Mouse (Mus musculus) kidney, embryonic 14.5 days (tissue): ENCODE measurements around the gene Frmpd3. TPM values are rescaled to one million over a fixed set of nuclear protein-coding genes. Genes with fewer than 3 reads are reported as not detected.

Experiments used
- ATAC-seq: fragments of 200-750 bp; cut with Nextera tagmentation; 2 replicates; pipeline ENCODE4 v1.8.0; 2017; ENCODE audit warnings: moderate number of reproducible peaks, mild to moderate bottlenecking, moderate TSS enrichment, moderate library complexity; ENCODE audit not compliant: low FRiP score, low TSS enrichment
- H3K27ac ChIP-seq: fragments of 300-500 bp; sonication (generic); 2 replicates; pipeline ENCODE4 v1.5.1; 2014; ENCODE audit warnings: low read depth, mild to moderate bottlenecking, low read length, moderate library complexity, mixed read lengths
- H3K27me3 ChIP-seq: fragments of 300-500 bp; sonication (generic); 2 replicates; pipeline ENCODE4 v1.6.1; 2014; ENCODE audit warnings: mild to moderate bottlenecking, low read length; ENCODE audit not compliant: control insufficient read depth, insufficient read depth
- H3K36me3 ChIP-seq: fragments of 300-500 bp; sonication (generic); 2 replicates; pipeline ENCODE4 v1.6.1; 2014; ENCODE audit warnings: low read length, mixed read lengths; ENCODE audit not compliant: control insufficient read depth, insufficient read depth
- H3K4me1 ChIP-seq: fragments of 300-500 bp; sonication (generic); 2 replicates; pipeline ENCODE4 v1.6.1; 2014; ENCODE audit warnings: low read length, mixed read lengths; ENCODE audit not compliant: control insufficient read depth, insufficient read depth
- H3K4me2 ChIP-seq: fragments of 300-500 bp; sonication (generic); replicated peaks from 2 replicates; pipeline ENCODE4 v1.6.1; 2014; ENCODE audit warnings: low read depth, mild to moderate bottlenecking, low read length
- H3K4me3 ChIP-seq: fragments of 300-500 bp; sonication (generic); 2 replicates; pipeline ENCODE4 v1.5.1; 2014; ENCODE audit warnings: mild to moderate bottlenecking, low read length
- H3K9ac ChIP-seq: fragments of 300-500 bp; sonication (generic); 2 replicates; pipeline ENCODE4 v1.6.1; 2014; ENCODE audit warnings: low read depth, mild to moderate bottlenecking, low read length, moderate library complexity
- H3K9me3 ChIP-seq: fragments of 300-500 bp; sonication (generic); 2 replicates; pipeline ENCODE4 v1.6.1; 2016; ENCODE audit warnings: low read length; ENCODE audit not compliant: control insufficient read depth
- WGBS: fragments of 180-500 bp; shearing (Covaris S2); extraction: QIAGEN DNeasy Blood & Tissue Kit; methylation state at CpG from one replicate; pipeline ENCODE4 v1.1.7; 2014; 5-methylcytosine and 5-hydroxymethylcytosine counted together
- polyA plus RNA-seq: library from polyadenylated mRNA; unstranded; fragments of >200 nt; fragmentation: Nextera tagmentation; extraction: Ambion mirVana; gene quantifications from 2 replicates; pipeline ENCODE4 v1.2.1, GENCODE M21; 2014

Frmpd3 gene
- polyA plus RNA-seq, 1 experiment from 2014 or later: 0.27 TPM

DNA sequence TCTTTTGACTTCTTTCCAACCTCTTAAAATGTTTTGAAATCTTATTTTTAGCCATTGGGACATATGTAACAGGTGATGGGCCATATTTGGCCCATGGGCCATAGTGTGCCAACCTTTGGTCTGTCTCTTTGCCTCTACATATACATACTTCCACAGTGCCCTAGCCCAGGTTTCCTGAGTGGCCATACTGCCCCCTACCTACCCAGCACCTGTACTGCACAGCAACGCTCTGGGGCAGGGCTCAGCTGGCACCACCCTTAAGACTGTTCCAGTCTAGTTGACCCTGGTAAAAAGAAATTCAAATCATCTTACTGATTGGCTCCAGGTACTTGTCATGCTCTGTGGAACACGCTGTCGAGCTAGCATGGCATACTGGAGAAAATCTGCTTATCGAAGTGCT is 60.8 kb downstream of the Frmpd3 start:
- ATAC-seq: no peak
- Histone ChIP-seq H3K9ac (no peak overlapping the region), H3K4me3 (no peak overlapping the region), H3K4me2 (no peak overlapping the region), H3K27ac (no peak overlapping the region), H3K27me3 (no peaks in the 10 kb centered on the region; the same call in 1 of the 2 replicates), H3K9me3 (no peaks in the 10 kb centered on the region), H3K36me3 (no peaks in the 10 kb centered on the region), H3K4me1 (no peaks in the 10 kb centered on the region)
- WGBS: 57% methylated on average over 4 of the region's 4 CpGs

- Histone ChIP-seq H3K4me2 (no peak overlapping the region), H3K4me3 (no peak overlapping the region), H3K4me1 (no peaks in the 10 kb centered on the region), H3K36me3 (no peaks in the 10 kb centered on the region), H3K27me3 (no peaks in the 10 kb centered on the region), H3K9ac (no peak overlapping the region), H3K9me3 (no peaks in the 10 kb centered on the region), H3K27ac (no peak overlapping the region)
- no peak for ATAC-seq
- 64% methylated on average over 3 of the region's 4 CpGs for WGBS
Observed at GRCm38 (mm10) chrX:140406079-140406478, 64.0 kb downstream of the Frmpd3 start.

DNA sequence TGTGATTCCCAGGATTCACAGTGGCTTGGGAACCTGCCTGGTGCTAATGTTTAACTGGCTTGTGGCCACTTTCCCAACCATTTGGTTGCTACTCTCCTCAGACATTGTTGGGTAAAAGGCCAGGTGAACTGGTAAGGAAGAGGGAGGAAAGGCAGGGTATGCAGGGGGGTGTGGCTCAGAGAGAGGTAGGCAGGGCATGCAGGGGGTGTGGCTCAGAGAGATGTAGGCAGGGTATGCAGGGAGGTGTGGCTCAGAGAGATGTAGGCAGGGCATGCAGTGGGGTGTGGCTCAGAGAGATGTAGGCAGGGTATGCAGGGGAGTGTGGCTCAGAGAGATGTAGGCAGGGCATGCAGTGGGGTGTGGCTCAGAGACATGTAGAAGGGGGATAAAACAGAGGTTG is 64.4 kb downstream of the Frmpd3 start:
- peak; percentile 77; the same call in 1 of the 2 replicates for ATAC-seq
- H3K9me3 ChIP-seq: no peaks in the 10 kb centered on the region

GRCm38 (mm10) chrX:140407593-140407992 is 65.5 kb downstream of the Frmpd3 start:
- ATAC-seq: no peak
- Histone ChIP-seq H3K4me1 (no peaks in the 10 kb centered on the region), H3K36me3 (no peaks in the 10 kb centered on the region), H3K9me3 (no peaks in the 10 kb centered on the region), H3K27me3 (no peaks in the 10 kb centered on the region), H3K4me3 (no peak overlapping the region), H3K27ac (no peak overlapping the region), H3K9ac (no peak overlapping the region), H3K4me2 (no peak overlapping the region)
- 75% methylated on average over 5 of the region's 5 CpGs for WGBS

More for the DNA sequence above, 64.4 kb downstream of the Frmpd3 start:
- Histone ChIP-seq H3K36me3 (no peaks in the 10 kb centered on the region), H3K4me3 (no peak overlapping the region), H3K27ac (no peak overlapping the region), H3K9ac (no peak overlapping the region), H3K4me2 (no peak overlapping the region), H3K27me3 (no peaks in the 10 kb centered on the region), H3K4me1 (no peaks in the 10 kb centered on the region)

GRCm38 (mm10) chrX:140418467-140418866 is 76.4 kb downstream of the Frmpd3 start:
- Histone ChIP-seq H3K4me2 (no peak overlapping the region), H3K4me1 (no peaks in the 10 kb centered on the region), H3K27ac (no peak overlapping the region), H3K9ac (no peak overlapping the region), H3K27me3 (no peaks in the 10 kb centered on the region; the same call in 1 of the 2 replicates), H3K36me3 (no peaks in the 10 kb centered on the region), H3K9me3 (no peaks in the 10 kb centered on the region), H3K4me3 (no peak overlapping the region)
- no peak for ATAC-seq
- WGBS: 87% methylated on average over 4 of the region's 4 CpGs

DNA sequence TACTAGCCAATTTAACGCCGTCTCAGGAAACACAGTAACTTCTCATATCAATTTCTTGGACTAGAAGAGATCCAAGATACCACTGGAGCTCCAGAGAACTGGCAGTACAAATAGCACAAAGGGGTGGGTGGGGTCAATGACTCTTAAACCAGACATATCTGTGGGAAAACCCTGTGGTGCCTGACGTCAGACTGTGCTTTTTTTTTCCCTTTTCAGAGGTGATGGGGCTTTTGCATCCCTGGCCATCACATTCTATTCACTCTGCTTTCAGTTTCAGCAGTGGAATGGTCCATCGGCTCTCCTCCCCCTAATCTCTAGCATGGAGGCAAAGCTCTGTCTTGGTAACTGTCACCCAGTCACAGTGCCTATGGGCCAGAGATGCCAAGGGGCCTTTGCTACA is 85.1 kb downstream of the Frmpd3 start:
- Histone ChIP-seq H3K9ac (no peak overlapping the region), H3K27ac (no peak overlapping the region), H3K36me3 (no peaks in the 10 kb centered on the region), H3K9me3 (no peaks in the 10 kb centered on the region), H3K4me1 (no peaks in the 10 kb centered on the region), H3K4me2 (no peak overlapping the region), H3K27me3 (no peaks in the 10 kb centered on the region), H3K4me3 (no peak overlapping the region)
- 82% methylated on average over 4 of the region's 4 CpGs for WGBS
- no peak for ATAC-seq

DNA sequence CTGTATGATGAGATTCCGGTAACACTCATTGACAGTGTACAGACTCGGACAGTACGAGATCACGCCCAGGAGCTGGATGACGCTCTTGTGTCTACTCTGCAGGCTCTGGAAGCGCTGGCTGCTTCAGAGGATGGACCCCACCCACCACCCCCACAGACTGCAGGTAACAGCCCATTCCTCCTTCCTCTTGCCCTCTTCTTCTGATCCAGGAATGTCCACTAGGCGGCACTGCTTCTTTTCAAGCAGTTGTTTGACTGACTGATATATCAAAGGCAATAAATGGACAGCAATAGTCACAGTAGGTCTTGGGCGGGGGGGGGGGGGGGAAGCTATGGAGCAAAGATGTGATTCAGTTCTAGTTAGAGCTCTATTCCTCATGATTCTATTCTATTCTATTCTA is 86.2 kb downstream of the Frmpd3 start:
- H3K4me1 ChIP-seq: no peaks in the 10 kb centered on the region
- H3K9me3 ChIP-seq: no peaks in the 10 kb centered on the region
- H3K4me3 ChIP-seq: no peak overlapping the region
- no peak overlapping the region for H3K27ac ChIP-seq
- WGBS: 73% methylated on average over 7 of the region's 8 CpGs
- H3K4me2 ChIP-seq: no peak overlapping the region
- no peaks in the 10 kb centered on the region for H3K27me3 ChIP-seq
- no peak overlapping the region for H3K9ac ChIP-seq
- H3K36me3 ChIP-seq: no peaks in the 10 kb centered on the region
- no peak for ATAC-seq

DNA sequence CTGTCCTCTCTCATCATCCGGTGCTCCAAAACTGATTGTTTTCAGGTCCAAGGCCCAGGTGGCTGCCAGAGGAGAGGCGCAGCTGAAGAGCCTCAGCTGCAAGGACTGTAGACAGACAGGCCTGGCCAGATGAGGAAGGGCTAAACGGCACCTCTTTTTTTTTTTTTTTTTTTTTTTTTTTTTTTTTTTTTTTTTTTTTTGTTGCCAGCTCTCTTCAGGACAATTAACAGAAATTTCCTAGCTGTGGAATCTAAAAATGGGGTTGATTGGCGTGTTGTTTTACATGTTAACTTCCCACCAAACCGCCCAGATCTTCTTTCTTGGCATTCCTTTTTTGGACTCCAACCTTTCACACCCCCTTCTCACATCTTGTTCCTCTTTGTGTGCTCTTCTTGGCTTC is 87.9 kb downstream of the Frmpd3 start:
- Histone ChIP-seq H3K9me3 (no peaks in the 10 kb centered on the region), H3K4me2 (no peak overlapping the region), H3K9ac (no peak overlapping the region), H3K4me1 (no peaks in the 10 kb centered on the region), H3K36me3 (no peaks in the 10 kb centered on the region), H3K27ac (no peak overlapping the region), H3K4me3 (no peak overlapping the region), H3K27me3 (no peaks in the 10 kb centered on the region)
- 85% methylated on average over 5 of the region's 5 CpGs for WGBS
- no peak for ATAC-seq

- no peak for ATAC-seq
- H3K27me3 ChIP-seq: no peaks in the 10 kb centered on the region
- 85% methylated on average over 12 of the region's 12 CpGs for WGBS
Observed at GRCm38 (mm10) chrX:140430506-140430905, 88.4 kb downstream of the Frmpd3 start.

DNA sequence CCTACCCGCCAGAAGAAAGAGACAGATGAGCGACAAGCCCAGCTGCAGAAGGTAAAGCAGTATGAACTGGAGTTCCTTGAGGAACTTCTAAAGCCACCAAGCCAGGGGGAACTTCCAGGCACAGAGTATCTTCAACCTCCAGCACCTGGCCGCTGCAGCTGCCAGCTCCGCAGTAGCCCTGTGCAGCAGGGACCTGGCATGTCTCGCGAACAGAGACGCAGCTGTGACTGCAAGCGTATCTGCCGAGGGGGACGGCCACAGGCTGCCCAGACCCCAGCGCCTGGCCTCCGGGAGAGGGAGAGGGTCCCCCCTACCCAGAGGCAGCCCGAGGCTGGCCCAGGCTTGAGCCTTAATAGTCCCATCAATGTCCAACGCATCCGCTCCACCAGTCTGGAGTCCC is 89.9 kb downstream of the Frmpd3 start:
- 84% methylated on average over 15 of the region's 15 CpGs for WGBS
- ATAC-seq: no peak

More at GRCm38 (mm10) chrX:140430506-140430905, 88.4 kb downstream of the Frmpd3 start:
- Histone ChIP-seq H3K4me2 (no peak overlapping the region), H3K4me1 (no peaks in the 10 kb centered on the region), H3K27ac (no peak overlapping the region), H3K9me3 (no peaks in the 10 kb centered on the region), H3K9ac (no peak overlapping the region), H3K4me3 (no peak overlapping the region), H3K36me3 (no peaks in the 10 kb centered on the region)

More for the DNA sequence above, 89.9 kb downstream of the Frmpd3 start:
- Histone ChIP-seq H3K36me3 (no peaks in the 10 kb centered on the region), H3K9me3 (no peaks in the 10 kb centered on the region), H3K4me1 (no peaks in the 10 kb centered on the region), H3K27ac (no peak overlapping the region), H3K9ac (no peak overlapping the region), H3K27me3 (no peaks in the 10 kb centered on the region), H3K4me3 (no peak overlapping the region), H3K4me2 (no peak overlapping the region)
